Mouse (Mus musculus) spleen, postnatal 0 days (tissue): ENCODE results near the gene Commd8. TPM values are rescaled to one million over a fixed set of nuclear protein-coding genes. Genes with fewer than 3 reads are reported as not detected.

Experiments used
- polyA plus RNA-seq: library from polyadenylated mRNA; unstranded; fragments of >200 nt; fragmentation: Nextera tagmentation; extraction: Ambion mirVana; gene quantifications from 2 replicates; pipeline ENCODE4 v1.2.1, GENCODE M21; 2015

The Commd8 gene
- polyA plus RNA-seq: 94.8 and 102 TPM in 2 replicates

DNA sequence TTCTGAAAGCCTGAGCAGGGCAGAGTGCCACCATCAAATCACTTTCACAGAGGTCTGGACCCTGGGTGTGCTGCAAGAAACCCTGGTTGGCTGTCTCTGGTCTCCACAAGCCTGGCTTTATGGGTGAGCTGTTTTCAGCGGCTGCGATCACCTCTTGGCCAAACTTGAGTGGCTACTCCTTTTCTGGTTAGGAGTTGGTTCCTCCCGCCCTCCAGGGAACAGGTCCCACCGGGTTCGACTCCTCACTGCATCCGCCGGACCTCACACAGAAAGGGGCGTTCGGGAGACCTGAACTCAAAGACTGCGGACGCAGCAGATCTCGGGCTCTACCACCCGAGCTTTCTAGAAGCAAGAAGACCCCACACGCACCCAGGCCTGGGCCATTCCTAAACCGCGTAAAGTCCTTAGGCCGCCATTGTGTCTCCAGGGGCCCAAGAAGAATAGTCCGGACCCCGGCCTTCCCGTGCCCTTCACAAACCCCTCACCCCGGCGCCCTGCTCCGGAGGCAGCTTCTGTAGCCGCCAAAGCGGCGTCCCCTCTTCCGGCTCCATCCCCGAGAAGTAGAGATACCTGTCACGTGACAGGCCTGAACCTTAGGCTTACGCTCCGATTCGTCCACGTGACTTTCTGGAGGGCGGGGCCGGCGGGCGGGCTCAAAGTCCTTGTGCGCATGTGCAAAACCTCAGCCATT lies at the start of gene Commd8:
Commd8 (minus strand) TSS at position 596 of the 691 bp plus-strand sequence.

